Mouse (Mus musculus) forebrain, embryonic 11.5 days (tissue): ENCODE results near the gene Gpc4. TPM values are rescaled to one million over a fixed set of nuclear protein-coding genes. Genes with fewer than 3 reads are reported as not detected.
A peak's percentile ranks its signal among the peaks of the same experiment; 100 is the strongest.

Experiments
- ATAC-seq: fragments of 200-750 bp; cut with Nextera tagmentation; replicated peaks from 2 replicates; pipeline ENCODE4 v1.8.0; 2017; ENCODE audit warnings: moderate TSS enrichment; ENCODE audit not compliant: low FRiP score
- DNase-seq: peaks from one replicate; pipeline ENCODE4 v3.0.0-alpha.2; 2017; ENCODE audit warnings: low spot score
- H3K27ac ChIP-seq: fragments of 300-500 bp; sonication (generic); 2 replicates; pipeline ENCODE4 v1.5.1; 2014; ENCODE audit warnings: low read depth, low read length
- H3K27me3 ChIP-seq: fragments of 300-500 bp; sonication (generic); 2 replicates; pipeline ENCODE4 v1.6.1; 2014; ENCODE audit warnings: mild to moderate bottlenecking, low read length, mixed read lengths; ENCODE audit not compliant: control insufficient read depth, insufficient read depth
- H3K36me3 ChIP-seq: fragments of 300-500 bp; sonication (generic); 2 replicates; pipeline ENCODE4 v1.6.1; 2014; ENCODE audit warnings: mild to moderate bottlenecking, low read length, moderate library complexity, mixed read lengths; ENCODE audit not compliant: control insufficient read depth, insufficient read depth
- H3K4me1 ChIP-seq: fragments of 300-500 bp; sonication (generic); replicated peaks from 2 replicates; pipeline ENCODE4 v1.6.1; 2014; ENCODE audit warnings: low read length, mixed read lengths; ENCODE audit not compliant: control insufficient read depth, insufficient read depth
- H3K4me2 ChIP-seq: fragments of 300-500 bp; sonication (generic); 2 replicates; pipeline ENCODE4 v1.6.1; 2014; ENCODE audit warnings: low read depth, mild to moderate bottlenecking, low read length, moderate library complexity, mixed read lengths; ENCODE audit not compliant: severe bottlenecking
- H3K4me3 ChIP-seq: fragments of 300-500 bp; sonication (generic); 2 replicates; pipeline ENCODE4 v1.5.1; 2014; ENCODE audit warnings: low read depth, low read length
- H3K9ac ChIP-seq: fragments of 300-500 bp; sonication (generic); 2 replicates; pipeline ENCODE4 v1.6.1; 2014; ENCODE audit warnings: low read length
- H3K9me3 ChIP-seq: fragments of 300-500 bp; sonication (generic); 2 replicates; pipeline ENCODE4 v1.6.1; 2016; ENCODE audit warnings: low read length, mixed read lengths; ENCODE audit not compliant: control insufficient read depth
- WGBS: fragments of 180-500 bp; shearing (Covaris S2); extraction: QIAGEN DNeasy Blood & Tissue Kit; methylation state at CpG from one replicate; pipeline ENCODE4 v1.1.7; 2014; 5-methylcytosine and 5-hydroxymethylcytosine counted together
- polyA plus RNA-seq: library from polyadenylated mRNA; unstranded; fragments of >200 nt; fragmentation: Nextera tagmentation; extraction: Ambion mirVana; gene quantifications from 2 replicates; pipeline ENCODE4 v1.2.1, GENCODE M21; 2014

The Gpc4 gene
- polyA plus RNA-seq, 1 experiment from 2014 or later, result 80.9 TPM

GRCm38 (mm10) chrX:52138033-52138432 is 27.0 kb downstream of the Gpc4 start:
- peak; percentile 60; the same call in 1 of the 2 replicates for ATAC-seq
- no peak for DNase-seq
- Histone ChIP-seq H3K9ac (no peak overlapping the region), H3K4me3 (no peak overlapping the region), H3K4me2 (no peak overlapping the region), H3K27me3 (no peaks in the 10 kb centered on the region; the same call in 1 of the 2 replicates), H3K36me3 (no peaks in the 10 kb centered on the region), H3K27ac (no peak overlapping the region; the same call in 1 of the 2 replicates), H3K4me1 (no peaks in the 10 kb centered on the region), H3K9me3 (no peaks in the 10 kb centered on the region)
- 33% methylated on average over 5 of the region's 5 CpGs for WGBS

- no peak for ATAC-seq
- no peak for DNase-seq
- Histone ChIP-seq H3K9me3 (no peaks in the 10 kb centered on the region), H3K9ac (no peak overlapping the region), H3K27ac (no peak overlapping the region), H3K4me3 (no peak overlapping the region), H3K4me2 (no peak overlapping the region), H3K36me3 (no peaks in the 10 kb centered on the region), H3K4me1 (no peaks in the 10 kb centered on the region), H3K27me3 (no peaks in the 10 kb centered on the region; the same call in 1 of the 2 replicates)
- WGBS, result 87% methylated on average over 5 of the region's 5 CpGs
Observed at GRCm38 (mm10) chrX:52136525-52136924, 28.5 kb downstream of the Gpc4 start.

GRCm38 (mm10) chrX:52129604-52130003 is 35.4 kb downstream of the Gpc4 start:
- WGBS, result 95% methylated on average over 1 of the region's 1 CpGs
- Histone ChIP-seq H3K27ac (no peak overlapping the region), H3K36me3 (no peaks in the 10 kb centered on the region), H3K9me3 (no peaks in the 10 kb centered on the region), H3K27me3 (no peaks in the 10 kb centered on the region), H3K4me2 (no peak overlapping the region), H3K4me3 (no peak overlapping the region), H3K9ac (no peak overlapping the region), H3K4me1 (no peaks in the 10 kb centered on the region)
- ATAC-seq (no peak), DNase-seq (no peak)

DNA sequence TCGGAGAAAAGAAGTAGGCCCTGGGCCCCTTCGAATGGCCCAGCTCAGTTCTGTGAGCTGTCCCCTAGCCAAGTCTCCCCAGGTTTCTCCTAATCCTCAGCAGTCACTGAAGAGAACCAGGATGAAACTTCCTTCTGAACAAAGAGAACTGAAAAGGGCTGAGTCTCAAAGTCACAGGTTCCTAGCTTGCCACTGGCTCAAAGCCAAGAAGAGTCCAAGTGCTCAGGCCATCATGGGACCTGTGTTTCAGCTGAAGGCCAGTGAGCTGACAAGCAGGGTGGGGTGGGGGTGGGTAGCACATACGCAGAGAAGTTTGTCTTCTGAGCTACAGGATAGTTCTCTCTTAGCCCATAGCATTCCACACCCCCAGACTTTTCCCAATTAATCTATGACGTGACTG is 36.3 kb downstream of the Gpc4 start:
- Histone ChIP-seq H3K27me3 (no peaks in the 10 kb centered on the region), H3K36me3 (no peaks in the 10 kb centered on the region), H3K4me3 (no peak overlapping the region), H3K9me3 (no peaks in the 10 kb centered on the region), H3K4me2 (no peak overlapping the region), H3K9ac (no peak overlapping the region), H3K4me1 (no peaks in the 10 kb centered on the region), H3K27ac (no peak overlapping the region)
- DNase-seq (no peak), ATAC-seq (no peak)
- 79% methylated on average over 4 of the region's 4 CpGs for WGBS

- Histone ChIP-seq H3K27me3 (no peaks in the 10 kb centered on the region), H3K9ac (no peak overlapping the region), H3K4me3 (no peak overlapping the region), H3K36me3 (no peaks in the 10 kb centered on the region), H3K27ac (no peak overlapping the region), H3K4me1 (no peaks in the 10 kb centered on the region), H3K4me2 (no peak overlapping the region), H3K9me3 (no peaks in the 10 kb centered on the region)
- no peak for ATAC-seq
- 88% methylated on average over 5 of the region's 5 CpGs for WGBS
- no peak for DNase-seq
Observed at GRCm38 (mm10) chrX:52113651-52114050, 51.4 kb downstream of the Gpc4 start.

GRCm38 (mm10) chrX:52109663-52110062 is 55.4 kb downstream of the Gpc4 start:
- Histone ChIP-seq H3K4me2 (no peak overlapping the region), H3K27me3 (no peaks in the 10 kb centered on the region), H3K4me1 (no peaks in the 10 kb centered on the region), H3K9ac (no peak overlapping the region), H3K27ac (no peak overlapping the region), H3K36me3 (no peaks in the 10 kb centered on the region), H3K9me3 (no peaks in the 10 kb centered on the region), H3K4me3 (no peak overlapping the region)
- WGBS, result 66% methylated on average over 2 of the region's 2 CpGs
- DNase-seq (no peak), ATAC-seq (no peak)

DNA sequence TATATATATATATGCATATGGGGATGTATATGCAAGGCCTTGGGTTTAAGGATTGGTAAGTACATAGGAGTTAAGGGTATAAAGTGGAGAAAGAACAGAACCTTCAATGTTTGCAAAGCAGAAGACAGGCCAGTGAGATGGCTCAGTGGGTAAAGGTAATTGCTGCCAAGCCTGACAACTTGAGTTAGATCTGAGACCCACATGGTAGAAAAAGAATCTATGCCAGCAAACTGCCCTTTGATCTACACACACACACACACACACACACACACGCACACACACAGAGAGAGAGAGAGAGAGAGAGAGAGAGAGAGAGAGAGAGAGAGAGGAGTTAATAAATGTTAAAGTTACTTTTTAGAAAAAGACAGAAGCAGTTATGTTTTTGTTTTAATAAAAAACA is 56.1 kb downstream of the Gpc4 start:
- ATAC-seq, result no peak
- no peaks in the 10 kb centered on the region for H3K4me1 ChIP-seq
- H3K27me3 ChIP-seq, result no peaks in the 10 kb centered on the region
- DNase-seq, result no peak
- H3K9me3 ChIP-seq, result no peaks in the 10 kb centered on the region
- H3K4me2 ChIP-seq, result no peak overlapping the region
- no peaks in the 10 kb centered on the region for H3K36me3 ChIP-seq
- WGBS, result 64% methylated on average over 1 of the region's 1 CpGs
- no peak overlapping the region for H3K27ac ChIP-seq
- H3K9ac ChIP-seq, result no peak overlapping the region
- H3K4me3 ChIP-seq, result no peak overlapping the region

DNA sequence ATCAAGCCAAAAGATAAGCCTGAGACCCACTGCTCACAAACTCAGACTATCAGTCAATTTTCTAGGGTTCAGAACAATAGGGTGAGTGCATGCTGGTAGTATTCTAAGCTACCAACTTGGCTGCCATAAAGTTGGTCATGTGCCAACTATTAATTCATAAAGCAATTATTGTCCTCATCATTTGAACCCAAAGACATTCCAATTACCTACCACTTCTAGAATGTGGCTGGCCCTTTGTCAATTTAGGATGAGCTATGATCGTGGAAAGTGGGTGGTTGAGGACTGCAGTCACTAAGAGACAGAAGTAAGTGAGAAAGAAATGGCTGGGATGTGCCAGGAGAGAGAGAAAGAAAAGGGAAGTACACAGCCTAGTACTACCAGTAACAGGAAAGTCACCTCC is 61.3 kb downstream of the Gpc4 start:
- no peak overlapping the region for H3K9ac ChIP-seq
- H3K4me3 ChIP-seq, result no peak overlapping the region
- H3K27me3 ChIP-seq, result no peaks in the 10 kb centered on the region
- H3K36me3 ChIP-seq, result no peaks in the 10 kb centered on the region
- whole genome bisulfite sequencing, result 76% methylated on average over 1 of the region's 1 CpGs
- H3K27ac ChIP-seq, result no peak overlapping the region
- no peak for DNase-seq
- no peaks in the 10 kb centered on the region for H3K4me1 ChIP-seq
- H3K4me2 ChIP-seq, result no peak overlapping the region
- H3K9me3 ChIP-seq, result no peaks in the 10 kb centered on the region
- ATAC-seq, result no peak

GRCm38 (mm10) chrX:52101940-52102339 is 63.1 kb downstream of the Gpc4 start:
- 91% methylated on average over 1 of the region's 1 CpGs for WGBS
- ATAC-seq, result no peak

More at GRCm38 (mm10) chrX:52101940-52102339, 63.1 kb downstream of the Gpc4 start:
- DNase-seq, result no peak
- H3K27ac ChIP-seq, result no peak overlapping the region
- no peak overlapping the region for H3K9ac ChIP-seq
- H3K4me2 ChIP-seq, result no peak overlapping the region
- H3K4me1 ChIP-seq, result no peaks in the 10 kb centered on the region
- no peak overlapping the region for H3K4me3 ChIP-seq
- no peaks in the 10 kb centered on the region for H3K9me3 ChIP-seq
- no peaks in the 10 kb centered on the region for H3K36me3 ChIP-seq
- no peaks in the 10 kb centered on the region for H3K27me3 ChIP-seq
